Mouse (Mus musculus): ENCODE results near the gene Pnpla3. TPM values are rescaled to one million over a fixed set of nuclear protein-coding genes. Genes with fewer than 3 reads are reported as not detected.

The Pnpla3 gene
- polyA plus RNA-seq, 1 experiment from 2014 or later = 0.49 TPM

- no peak overlapping the region for H3K4me3 ChIP-seq (ENCODE audit: low read length)
- no peak overlapping the region for H3K27ac ChIP-seq (ENCODE audit: low read depth, low read length)
- H3K27me3 ChIP-seq (ENCODE audit: control insufficient read depth, insufficient read depth, low read length) = no peaks in the 10 kb centered on the region
- no peak overlapping the region for H3K4me2 ChIP-seq (replicated peaks; ENCODE audit: low read depth, low read length)
- no peak overlapping the region for H3K9ac ChIP-seq (ENCODE audit: low read depth, low read length)
- ATAC-seq (ENCODE audit: low FRiP score, low TSS enrichment) = no peak
- H3K4me1 ChIP-seq (ENCODE audit: control insufficient read depth, insufficient read depth, low read length) = peaks cover 42% of the 10 kb centered on the region
- no peaks in the 10 kb centered on the region for H3K9me3 ChIP-seq (ENCODE audit: control insufficient read depth, low read length)
- peaks cover 8% of the 10 kb centered on the region for H3K36me3 ChIP-seq (ENCODE audit: control insufficient read depth, insufficient read depth, low read length)
- WGBS = 20% methylated on average over 23 of the region's 23 CpGs
Measured at GRCm38 (mm10) chr15:84217969-84218782, 50.5 kb downstream of the Pnpla3 start.

DNA sequence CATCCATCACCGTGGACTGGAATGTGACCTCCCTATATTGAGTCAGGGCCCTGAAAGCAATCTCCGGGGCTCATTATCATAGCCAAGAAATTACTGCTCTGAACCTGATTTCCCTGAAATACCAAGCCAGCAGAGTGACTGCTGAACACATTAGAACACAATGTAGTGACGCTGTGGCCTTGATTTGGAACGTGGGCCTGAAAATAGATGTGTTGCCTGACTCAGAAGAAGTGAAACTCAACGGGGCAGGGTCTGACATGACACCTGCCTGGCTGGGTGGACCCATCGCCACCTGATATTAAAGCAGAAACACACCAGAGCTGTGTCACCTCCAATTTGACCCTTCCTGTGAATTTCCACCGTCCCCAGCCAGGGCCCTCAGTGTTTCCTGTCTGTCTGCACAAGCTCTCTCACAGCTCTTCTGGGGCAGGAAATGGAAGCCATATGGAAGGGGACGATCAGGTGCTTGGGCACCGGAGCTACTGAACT is 51.2 kb downstream of the Pnpla3 start:
- Histone ChIP-seq H3K4me2 (replicated peaks; ENCODE audit: low read depth, low read length) (no peak overlapping the region), H3K27me3 (ENCODE audit: control insufficient read depth, insufficient read depth, low read length) (no peaks in the 10 kb centered on the region), H3K4me3 (ENCODE audit: low read length) (no peak overlapping the region), H3K4me1 (ENCODE audit: control insufficient read depth, insufficient read depth, low read length) (peaks cover 42% of the 10 kb centered on the region), H3K36me3 (ENCODE audit: control insufficient read depth, insufficient read depth, low read length) (peaks cover 8% of the 10 kb centered on the region; the same call in 1 of the 2 replicates), H3K9ac (ENCODE audit: low read depth, low read length) (no peak overlapping the region), H3K9me3 (ENCODE audit: control insufficient read depth, low read length) (no peaks in the 10 kb centered on the region), H3K27ac (ENCODE audit: low read depth, low read length) (0 out of 2 replicates have a peak overlapping the region, but pooled peaks have one; percentile 37)
- WGBS = 16% methylated on average over 9 of the region's 9 CpGs
- no peak for ATAC-seq (ENCODE audit: low FRiP score, low TSS enrichment)

- no peak for ATAC-seq (ENCODE audit: low FRiP score, low TSS enrichment)
- H3K36me3 ChIP-seq (ENCODE audit: control insufficient read depth, insufficient read depth, low read length) = no peaks in the 10 kb centered on the region
Measured at GRCm38 (mm10) chr15:84221539-84221938, 53.9 kb downstream of the Pnpla3 start.

GRCm38 (mm10) chr15:84223423-84223822 is 55.8 kb downstream of the Pnpla3 start:
- no peaks in the 10 kb centered on the region for H3K36me3 ChIP-seq (ENCODE audit: control insufficient read depth, insufficient read depth, low read length)
- H3K4me3 ChIP-seq (ENCODE audit: low read length) = no peak overlapping the region
- no peak overlapping the region for H3K4me2 ChIP-seq (replicated peaks; ENCODE audit: low read depth, low read length)
- H3K27me3 ChIP-seq (ENCODE audit: control insufficient read depth, insufficient read depth, low read length) = no peaks in the 10 kb centered on the region
- ATAC-seq (ENCODE audit: low FRiP score, low TSS enrichment) = peak; percentile 30
- no peaks in the 10 kb centered on the region for H3K9me3 ChIP-seq (ENCODE audit: control insufficient read depth, low read length)
- 28% methylated on average over 6 of the region's 6 CpGs for WGBS
- H3K4me1 ChIP-seq (ENCODE audit: control insufficient read depth, insufficient read depth, low read length) = peaks cover 8% of the 10 kb centered on the region; the same call in 1 of the 2 replicates
- no peak overlapping the region for H3K9ac ChIP-seq (ENCODE audit: low read depth, low read length)
- H3K27ac ChIP-seq (ENCODE audit: low read depth, low read length) = no peak overlapping the region

More at GRCm38 (mm10) chr15:84221539-84221938, 53.9 kb downstream of the Pnpla3 start:
- H3K27ac ChIP-seq (ENCODE audit: low read depth, low read length) = no peak overlapping the region
- H3K9ac ChIP-seq (ENCODE audit: low read depth, low read length) = no peak overlapping the region
- no peak overlapping the region for H3K4me2 ChIP-seq (replicated peaks; ENCODE audit: low read depth, low read length)
- no peaks in the 10 kb centered on the region for H3K27me3 ChIP-seq (ENCODE audit: control insufficient read depth, insufficient read depth, low read length)
- WGBS = 47% methylated on average over 5 of the region's 5 CpGs
- no peaks in the 10 kb centered on the region for H3K9me3 ChIP-seq (ENCODE audit: control insufficient read depth, low read length)
- H3K4me1 ChIP-seq (ENCODE audit: control insufficient read depth, insufficient read depth, low read length) = peaks cover 16% of the 10 kb centered on the region
- H3K4me3 ChIP-seq (ENCODE audit: low read length) = no peak overlapping the region

DNA sequence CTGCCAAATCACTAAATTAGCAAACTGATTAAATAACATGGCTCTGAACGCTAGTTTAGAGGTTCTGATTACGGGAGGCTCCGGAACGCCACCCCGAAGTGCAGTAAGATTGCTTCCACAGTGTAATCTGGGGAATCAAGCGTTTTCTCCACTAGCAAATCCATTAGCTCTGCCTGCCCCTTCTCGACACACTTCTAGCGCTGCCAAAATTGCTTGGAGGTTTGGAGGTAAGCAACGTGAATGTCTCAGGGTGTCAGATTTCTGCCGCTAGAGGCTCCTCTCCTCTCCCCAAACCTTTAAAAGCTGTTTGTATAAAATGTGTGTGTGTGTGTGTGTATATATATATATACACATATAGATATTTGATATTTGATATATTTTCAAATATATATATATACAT is 57.1 kb downstream of the Pnpla3 start:
- peaks cover 3% of the 10 kb centered on the region; the same call in 1 of the 2 replicates for H3K27me3 ChIP-seq (ENCODE audit: control insufficient read depth, insufficient read depth, low read length)
- H3K27ac ChIP-seq (ENCODE audit: low read depth, low read length) = no peak overlapping the region
- WGBS = 47% methylated on average over 10 of the region's 10 CpGs
- ATAC-seq (ENCODE audit: low FRiP score, low TSS enrichment) = no peak
- H3K9me3 ChIP-seq (ENCODE audit: control insufficient read depth, low read length) = no peaks in the 10 kb centered on the region
- H3K36me3 ChIP-seq (ENCODE audit: control insufficient read depth, insufficient read depth, low read length) = no peaks in the 10 kb centered on the region
- no peaks in the 10 kb centered on the region for H3K4me1 ChIP-seq (ENCODE audit: control insufficient read depth, insufficient read depth, low read length)
- no peak overlapping the region for H3K9ac ChIP-seq (ENCODE audit: low read depth, low read length)
- no peak overlapping the region for H3K4me3 ChIP-seq (ENCODE audit: low read length)
- H3K4me2 ChIP-seq (replicated peaks; ENCODE audit: low read depth, low read length) = no peak overlapping the region

DNA sequence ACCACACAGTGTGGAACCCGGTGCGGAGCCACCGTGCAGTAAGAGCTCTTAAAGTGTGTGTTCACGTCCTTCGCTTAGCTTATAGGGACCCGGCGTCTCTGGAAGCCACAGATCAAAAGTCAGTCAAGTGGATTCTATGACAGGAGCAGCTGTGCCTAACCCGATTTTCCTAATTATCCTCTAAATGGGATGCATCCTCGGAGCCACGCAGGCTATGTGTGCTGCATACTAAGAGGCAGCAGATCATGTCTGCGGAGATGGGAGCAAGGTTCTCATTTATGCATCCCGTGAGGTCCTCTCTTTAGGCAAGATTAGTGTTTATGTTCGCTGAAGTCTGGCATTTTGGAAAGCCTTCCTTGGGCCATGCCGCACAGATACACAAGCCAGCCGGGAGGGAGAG is 59.3 kb downstream of the Pnpla3 start:
- H3K4me1 ChIP-seq (ENCODE audit: control insufficient read depth, insufficient read depth, low read length) = peaks cover 7% of the 10 kb centered on the region; the same call in 1 of the 2 replicates
- peaks cover 9% of the 10 kb centered on the region for H3K27me3 ChIP-seq (ENCODE audit: control insufficient read depth, insufficient read depth, low read length)
- WGBS = 85% methylated on average over 15 of the region's 15 CpGs
- ATAC-seq (ENCODE audit: low FRiP score, low TSS enrichment) = no peak
- H3K4me3 ChIP-seq (ENCODE audit: low read length) = no peak overlapping the region
- no peak overlapping the region for H3K4me2 ChIP-seq (replicated peaks; ENCODE audit: low read depth, low read length)
- no peak overlapping the region for H3K27ac ChIP-seq (ENCODE audit: low read depth, low read length)
- no peaks in the 10 kb centered on the region for H3K36me3 ChIP-seq (ENCODE audit: control insufficient read depth, insufficient read depth, low read length)
- H3K9me3 ChIP-seq (ENCODE audit: control insufficient read depth, low read length) = no peaks in the 10 kb centered on the region
- no peak overlapping the region for H3K9ac ChIP-seq (ENCODE audit: low read depth, low read length)

DNA sequence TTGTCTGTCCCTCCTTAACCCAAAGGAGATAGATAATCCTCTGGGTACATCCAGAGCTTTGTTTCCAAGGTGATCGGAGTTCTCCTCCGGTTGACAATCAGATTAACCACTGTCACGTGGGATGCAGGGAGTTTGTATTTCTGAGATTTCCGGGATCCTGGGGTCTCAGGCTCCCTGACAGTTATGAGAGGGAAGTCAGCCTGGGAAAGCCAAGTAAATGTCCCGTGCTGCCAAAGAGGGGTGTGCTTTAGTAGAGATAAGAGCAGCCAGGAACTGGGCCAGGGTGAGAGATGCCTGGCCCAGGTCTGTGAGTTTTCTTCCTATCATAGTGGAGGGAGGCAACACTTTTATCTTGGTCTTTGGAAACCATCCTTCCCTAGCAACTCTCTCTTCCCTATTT is 63.0 kb downstream of the Pnpla3 start:
- Histone ChIP-seq H3K27me3 (ENCODE audit: control insufficient read depth, insufficient read depth, low read length) (peaks cover 12% of the 10 kb centered on the region), H3K27ac (ENCODE audit: low read depth, low read length) (no peak overlapping the region), H3K4me3 (ENCODE audit: low read length) (no peak overlapping the region), H3K36me3 (ENCODE audit: control insufficient read depth, insufficient read depth, low read length) (no peaks in the 10 kb centered on the region), H3K4me2 (replicated peaks; ENCODE audit: low read depth, low read length) (peak overlapping the region; percentile 90), H3K4me1 (ENCODE audit: control insufficient read depth, insufficient read depth, low read length) (peaks cover 7% of the 10 kb centered on the region; the same call in 1 of the 2 replicates), H3K9ac (ENCODE audit: low read depth, low read length) (no peak overlapping the region), H3K9me3 (ENCODE audit: control insufficient read depth, low read length) (no peaks in the 10 kb centered on the region)
- no peak for ATAC-seq (ENCODE audit: low FRiP score, low TSS enrichment)
- WGBS = 14% methylated on average over 5 of the region's 5 CpGs

- ATAC-seq (ENCODE audit: low FRiP score, low TSS enrichment) = peak; percentile 24; the same call in 1 of the 2 replicates
- Histone ChIP-seq H3K4me1 (ENCODE audit: control insufficient read depth, insufficient read depth, low read length) (peaks cover 7% of the 10 kb centered on the region; the same call in 1 of the 2 replicates), H3K9ac (ENCODE audit: low read depth, low read length) (peak overlapping the region; percentile 61; the same call in 1 of the 2 replicates), H3K4me3 (ENCODE audit: low read length) (peak overlapping the region; percentile 57), H3K4me2 (replicated peaks; ENCODE audit: low read depth, low read length) (peak overlapping the region; percentile 90), H3K36me3 (ENCODE audit: control insufficient read depth, insufficient read depth, low read length) (no peaks in the 10 kb centered on the region), H3K27me3 (ENCODE audit: control insufficient read depth, insufficient read depth, low read length) (peaks cover 12% of the 10 kb centered on the region), H3K27ac (ENCODE audit: low read depth, low read length) (no peak overlapping the region), H3K9me3 (ENCODE audit: control insufficient read depth, low read length) (no peaks in the 10 kb centered on the region)
- WGBS = 5% methylated on average over 16 of the region's 16 CpGs
Measured at GRCm38 (mm10) chr15:84231113-84231712, 63.6 kb downstream of the Pnpla3 start.
